Mouse (Mus musculus) right cerebral cortex, postnatal 36 days (tissue): ENCODE measurements around the gene Il16.

ENCODE experiments used
- DNase-seq, 2 experiments: peaks; one replicate each; pipeline ENCODE4 v3.0.0; 2022; ENCODE audit warnings: low spot score in 2 of 2, mixed read lengths in 1 of 2

Gene Il16

DNA sequence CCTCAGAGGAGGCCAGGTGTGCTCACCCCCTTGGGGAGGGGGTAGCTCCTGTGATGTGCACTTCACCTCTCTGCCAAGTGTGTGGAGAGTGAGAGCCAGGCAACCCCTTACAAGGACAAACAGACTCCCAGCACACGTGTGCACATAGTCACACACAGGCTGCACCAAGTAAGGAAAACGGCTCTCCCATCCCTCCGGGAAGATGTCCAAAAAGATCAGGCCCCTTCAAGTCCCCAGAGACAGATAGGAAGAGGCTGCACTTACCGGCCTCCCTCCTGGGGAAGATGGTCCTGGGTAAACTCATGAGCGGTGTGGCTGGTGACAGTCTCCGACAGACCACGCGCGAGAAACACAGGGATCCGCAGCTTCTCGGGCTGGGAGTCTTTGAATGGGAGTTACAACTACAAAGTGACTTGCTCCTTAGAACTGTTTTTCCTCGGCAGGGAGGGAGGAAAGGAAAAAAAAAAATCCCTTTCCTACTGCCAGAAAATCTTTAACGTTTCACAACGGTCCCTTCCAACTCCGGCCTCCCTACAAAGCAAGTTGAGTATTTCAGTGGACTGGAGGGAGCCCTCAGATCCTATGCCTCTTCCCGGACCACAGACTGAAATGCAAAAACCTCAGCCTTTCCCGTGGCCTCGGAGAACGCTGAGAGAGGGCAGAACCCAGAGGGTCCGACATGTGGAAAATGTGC lies at the start of gene Il16:
TSS of gene Il16 (minus strand) at position 314 of the 694 bp plus-strand sequence.
- DNase-seq: no peak

DNA sequence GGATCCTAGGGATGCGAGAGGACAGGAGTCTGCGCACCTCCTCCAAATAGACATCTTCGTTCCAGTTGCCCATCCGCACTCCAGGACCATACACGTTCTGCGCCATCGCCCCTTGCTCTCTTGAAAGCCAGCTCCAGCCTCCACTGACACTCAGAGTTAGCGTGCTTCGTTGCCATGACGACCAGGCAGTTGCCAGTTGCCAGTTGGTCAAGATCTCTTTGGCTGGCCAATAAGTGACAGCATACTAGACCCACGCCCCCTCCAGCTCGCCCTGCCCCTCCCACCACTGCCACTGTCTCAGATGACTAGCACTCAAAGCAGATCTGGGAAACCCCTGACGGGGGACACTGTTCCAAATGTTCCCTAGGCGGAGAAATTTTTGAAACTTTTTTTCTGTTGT lies 49.2 kb upstream of the Il16 start, which contains the start of gene Cfap161:
TSS of gene Cfap161 (minus strand) at position 176 of the 400 bp plus-strand sequence.
- no peak for DNase-seq

DNA sequence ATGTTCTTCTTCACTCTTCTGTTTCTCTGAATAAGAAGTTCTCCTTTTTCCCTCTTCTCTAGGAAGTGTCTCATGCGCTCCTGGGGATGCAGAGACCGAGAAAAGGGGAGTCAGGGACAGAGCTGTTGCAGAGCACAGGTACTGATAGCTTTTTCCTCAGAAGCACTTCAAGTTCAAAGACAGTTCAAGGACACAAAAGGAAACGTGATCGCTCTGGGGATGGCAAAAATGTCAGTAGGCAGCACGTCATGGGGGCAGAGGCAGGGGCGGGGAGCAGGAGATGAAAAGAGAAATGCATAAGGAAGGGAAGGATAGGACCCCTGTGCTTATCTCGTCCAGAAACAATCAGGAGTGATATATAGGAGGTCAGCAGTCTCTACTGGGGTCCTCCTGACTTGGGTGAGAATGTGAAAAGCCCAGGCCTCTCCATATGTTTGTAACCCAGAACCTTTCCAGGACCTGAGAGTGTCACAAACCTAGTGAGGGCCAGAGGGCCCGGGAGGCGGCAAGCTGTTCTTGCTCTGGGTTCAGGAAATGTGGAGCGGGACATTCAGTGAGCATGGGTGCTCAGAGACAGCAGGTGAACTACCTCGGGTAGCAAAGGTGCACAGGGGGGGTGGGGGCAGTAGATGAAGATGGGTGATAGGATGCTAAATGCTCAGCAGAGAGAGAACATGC lies 48.6 kb upstream of the Il16 start:
- DNase-seq: no peak

DNA sequence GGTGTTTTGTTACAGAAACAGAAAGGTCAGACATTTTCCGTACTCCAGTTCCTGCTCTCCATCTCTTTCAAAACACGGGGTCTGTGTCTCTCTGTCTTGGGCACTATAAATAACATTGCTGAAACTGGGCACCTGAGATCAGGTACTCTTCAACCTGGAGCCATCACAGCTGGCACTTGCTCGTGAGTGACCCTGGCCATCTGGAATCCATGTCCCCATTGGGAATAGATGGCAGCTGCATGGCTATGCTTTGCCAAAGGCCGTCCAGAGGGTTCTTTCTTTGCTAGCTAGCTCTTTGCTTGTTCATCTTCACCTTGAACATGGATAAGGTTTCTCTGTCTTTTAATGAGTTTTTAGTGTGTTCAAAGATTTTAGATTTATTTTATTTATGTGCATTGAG lies 35.4 kb upstream of the Il16 start:
- no peak for DNase-seq

DNA sequence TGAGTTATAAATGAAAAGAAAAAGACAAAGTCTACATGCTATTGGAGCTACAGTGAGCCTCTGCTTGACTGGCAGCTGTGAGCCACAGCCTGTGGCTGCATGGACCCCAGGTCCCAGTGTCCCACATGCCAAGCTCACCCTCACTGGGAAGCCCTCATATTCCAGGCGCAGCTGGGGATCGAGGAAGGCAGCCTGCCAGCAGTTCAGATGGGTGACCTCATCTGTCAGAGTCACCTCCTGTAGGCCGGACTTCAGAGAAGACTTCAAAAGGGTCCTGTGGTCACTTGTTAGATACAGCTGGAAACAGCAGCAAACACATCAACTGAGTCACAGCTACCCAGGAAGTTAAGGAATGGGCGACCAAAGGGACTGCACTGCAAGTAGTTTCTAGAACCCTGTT lies 34.5 kb upstream of the Il16 start:
- no peak for DNase-seq

DNA sequence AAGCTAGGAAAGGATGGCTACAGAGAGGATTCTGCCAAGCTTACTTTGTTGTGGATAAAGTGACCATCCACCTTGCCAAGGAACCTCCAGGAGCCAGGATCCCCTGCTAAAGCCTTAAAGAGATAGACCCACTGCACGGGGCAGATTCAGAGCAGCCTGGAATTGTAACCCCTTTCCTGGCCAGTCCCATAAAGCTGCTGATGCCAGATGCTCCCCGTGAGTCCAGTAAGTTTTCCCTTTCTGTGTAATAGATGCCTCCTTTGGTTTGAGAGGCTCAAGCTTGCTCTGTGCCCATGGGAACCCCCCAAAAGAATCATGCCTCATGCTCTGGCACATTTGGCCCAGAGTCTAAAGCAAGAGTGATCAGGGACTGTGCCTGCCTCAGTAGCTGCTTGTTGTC lies 33.5 kb upstream of the Il16 start:
- no peak for DNase-seq

DNA sequence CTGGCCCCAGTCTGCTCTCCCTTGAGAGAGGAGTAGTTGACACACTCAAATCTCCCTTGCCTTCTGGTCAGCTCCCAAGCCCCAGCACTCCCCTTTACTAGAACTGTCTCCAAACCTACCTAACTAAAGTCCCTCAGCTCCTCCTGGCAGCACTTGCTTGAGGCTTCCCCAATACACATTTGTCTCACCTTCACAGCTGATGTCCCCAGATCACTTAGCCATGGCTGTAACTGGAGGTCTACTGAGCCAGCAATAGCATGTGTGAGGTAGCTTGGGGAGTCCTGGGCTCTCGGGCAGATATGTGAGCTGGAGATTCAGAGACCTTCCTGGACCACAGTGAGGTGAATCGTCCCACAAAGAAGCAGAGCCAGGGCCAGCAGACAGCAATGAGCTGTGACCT lies 33.0 kb upstream of the Il16 start:
- DNase-seq: no peak

DNA sequence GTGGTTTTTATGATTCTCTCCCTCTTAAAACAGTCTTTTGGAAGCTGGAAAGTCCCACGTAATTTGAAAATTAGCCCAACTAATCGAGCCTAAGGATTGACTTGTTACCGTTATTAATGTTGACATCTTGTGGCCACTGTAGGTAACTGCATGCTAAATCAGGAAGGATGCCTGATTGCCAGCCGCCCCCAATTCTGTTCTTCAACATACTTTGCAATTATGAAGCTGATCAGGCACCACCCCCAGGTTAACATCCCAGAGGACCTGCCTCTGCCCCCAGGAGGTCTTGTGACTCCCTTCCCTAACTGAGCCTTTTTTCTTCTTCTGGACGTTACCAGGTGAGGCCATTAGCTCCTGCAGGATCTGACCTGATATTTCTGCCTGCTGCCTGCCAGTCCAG lies 29.2 kb upstream of the Il16 start:
- DNase-seq: no peak

DNA sequence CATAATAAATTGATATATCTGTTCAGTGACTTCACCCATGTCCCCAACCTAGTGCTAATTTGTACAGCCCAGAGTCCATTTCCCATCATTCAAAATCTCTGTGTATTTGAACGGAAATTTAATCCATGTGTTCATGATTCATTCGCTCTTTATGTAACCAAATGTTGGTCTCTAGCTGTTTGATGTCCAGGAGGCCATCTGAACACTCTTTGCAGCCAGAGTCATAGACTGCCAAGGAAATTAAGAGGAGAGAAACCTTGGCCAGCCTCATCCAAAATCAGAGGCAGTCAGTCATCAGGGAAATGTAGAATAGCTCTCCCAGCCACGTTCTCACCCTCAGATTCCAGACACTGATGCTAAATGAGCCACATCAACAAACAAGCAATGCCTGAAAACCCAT lies 18.1 kb upstream of the Il16 start:
- DNase-seq: no peak

DNA sequence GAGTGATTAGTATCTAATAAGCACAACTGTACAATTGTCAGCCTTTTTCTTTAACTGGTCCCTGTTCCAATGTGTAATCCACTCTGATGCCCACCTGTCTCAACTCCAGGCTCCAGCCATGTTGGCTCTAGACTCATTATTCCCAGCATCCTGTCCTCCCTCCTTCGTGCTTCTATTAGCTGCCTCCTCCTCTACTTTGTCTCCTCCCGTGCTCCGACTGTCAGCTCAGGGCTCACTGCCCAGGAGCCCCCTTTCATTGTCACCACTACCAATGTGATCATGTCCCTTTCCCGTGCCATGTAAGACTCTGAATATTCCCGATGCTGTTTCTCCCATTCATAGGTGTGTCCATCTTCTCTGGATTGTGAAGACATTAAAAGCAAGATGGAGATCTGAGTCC lies 16.8 kb upstream of the Il16 start:
- no peak for DNase-seq

DNA sequence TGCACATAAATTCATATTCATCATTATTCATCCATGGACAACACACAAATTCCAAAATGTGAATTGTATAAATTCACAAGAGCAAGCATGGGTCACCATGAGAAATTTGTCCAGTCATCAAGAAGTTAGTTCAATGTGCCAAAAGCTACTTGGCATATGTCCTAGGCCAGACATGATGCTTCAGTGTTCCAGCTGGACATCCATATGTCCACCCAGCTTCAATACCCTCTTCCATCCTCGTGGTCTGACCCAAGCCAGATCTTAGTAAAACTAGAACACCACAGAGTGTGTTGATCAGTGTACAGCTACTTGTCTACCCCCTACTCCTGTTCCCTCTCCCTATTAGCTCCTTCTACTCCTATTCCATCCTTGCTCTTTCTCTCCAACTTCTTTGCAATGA lies 5.5 kb upstream of the Il16 start:
- DNase-seq: no peak

DNA sequence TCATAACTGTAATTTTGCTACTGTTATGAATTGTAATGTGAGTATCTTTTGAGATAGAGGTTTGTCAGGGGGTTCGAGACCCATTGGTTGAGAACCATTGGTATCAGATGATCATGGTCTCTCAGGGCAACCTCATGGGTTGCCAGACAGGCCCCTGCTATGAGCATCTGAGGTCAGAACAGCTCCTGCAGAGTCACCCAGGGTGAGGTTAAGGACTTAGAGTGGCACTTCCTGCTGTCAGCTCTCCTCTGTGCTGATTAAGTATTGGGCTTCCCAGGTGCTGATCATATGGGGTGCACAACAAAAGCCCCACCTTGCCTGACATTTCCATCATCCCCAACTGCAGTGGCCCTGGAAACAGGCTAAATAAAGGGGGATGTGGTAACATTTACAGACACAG lies 2.9 kb upstream of the Il16 start:
- no peak for DNase-seq

DNA sequence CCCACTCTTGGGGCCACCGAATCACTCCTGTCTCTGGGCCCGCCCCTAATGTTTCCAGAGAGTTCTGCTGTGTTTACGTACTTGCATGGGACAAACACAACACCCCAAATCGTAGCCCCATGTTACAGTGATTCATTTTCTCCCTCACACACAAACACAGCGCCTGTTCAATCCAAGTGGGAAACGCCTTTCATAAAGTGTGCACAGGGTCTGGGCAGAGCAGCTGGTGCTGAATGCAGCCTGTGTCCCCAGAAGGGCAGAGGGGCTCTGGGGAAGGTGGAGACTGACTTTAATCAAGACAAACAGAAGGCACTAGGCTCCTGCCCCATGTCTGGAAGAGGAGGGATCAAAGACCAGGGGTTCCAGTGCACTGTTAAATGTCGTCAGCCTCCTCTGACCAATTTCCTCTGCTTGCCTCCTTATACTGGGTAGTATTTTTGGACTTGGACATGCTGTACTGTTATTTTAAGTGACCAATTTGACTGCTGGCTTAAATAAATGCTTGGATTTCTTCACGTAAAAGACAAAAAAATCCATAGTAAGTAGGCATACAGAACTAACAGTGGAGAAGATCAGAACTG lies 671 bp upstream of the Il16 start:
- DNase-seq: no peak

DNA sequence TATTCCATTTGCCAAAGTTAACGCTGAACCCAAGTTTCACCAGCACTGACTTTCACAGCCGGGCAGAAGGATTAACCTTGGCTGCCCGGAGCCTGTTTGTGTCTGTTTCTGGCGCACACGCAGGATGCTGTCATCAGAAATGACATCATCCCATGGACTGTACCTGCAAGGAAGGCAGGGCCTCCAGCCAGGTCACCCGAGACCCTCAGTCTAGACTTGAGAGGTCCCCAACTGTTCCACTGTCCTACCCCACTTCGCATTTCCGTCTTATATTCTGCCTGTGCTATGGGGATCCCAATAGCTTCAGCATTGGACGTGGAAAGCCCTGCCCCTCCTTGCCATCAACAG lies 487 bp downstream of the Il16 start:
- no peak for DNase-seq

DNA sequence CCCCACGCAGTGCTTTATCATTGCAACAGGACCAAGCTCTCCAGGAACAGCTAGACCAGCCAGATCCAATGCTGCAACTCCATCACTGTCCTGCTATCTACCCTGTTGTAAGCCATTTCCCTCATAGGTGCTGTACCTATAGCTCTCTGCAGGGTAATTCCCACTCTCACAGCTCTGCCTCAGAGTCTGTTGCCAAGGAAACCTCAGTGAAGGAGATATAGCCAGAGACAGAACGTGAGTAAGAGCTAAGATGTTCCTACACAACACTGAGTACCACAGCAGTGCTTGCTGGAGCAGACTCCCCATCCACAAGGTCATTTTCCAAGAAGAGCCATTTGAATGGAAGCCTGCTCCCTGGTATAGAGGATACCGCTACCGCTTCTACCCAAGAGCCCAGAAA lies 1.3 kb downstream of the Il16 start:
- DNase-seq: no peak

DNA sequence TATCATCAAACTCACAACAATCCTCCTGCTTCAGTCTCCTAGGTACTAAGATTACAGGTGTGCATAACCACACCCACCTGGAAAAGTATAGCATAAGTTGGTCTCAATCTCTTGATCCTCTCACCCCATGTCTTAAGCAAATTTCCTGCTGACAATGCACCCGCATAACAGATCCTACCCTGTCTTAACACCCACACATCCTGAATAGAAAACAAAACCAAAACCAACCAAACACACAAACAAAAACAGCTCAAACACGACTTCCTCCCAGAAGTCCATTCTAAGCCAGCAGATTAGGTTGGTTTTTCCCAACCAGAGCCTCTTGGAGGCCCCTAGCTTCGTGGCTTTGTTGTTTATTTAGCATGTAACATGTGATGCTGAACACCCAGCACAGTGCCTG lies 2.8 kb downstream of the Il16 start:
- no peak for DNase-seq

DNA sequence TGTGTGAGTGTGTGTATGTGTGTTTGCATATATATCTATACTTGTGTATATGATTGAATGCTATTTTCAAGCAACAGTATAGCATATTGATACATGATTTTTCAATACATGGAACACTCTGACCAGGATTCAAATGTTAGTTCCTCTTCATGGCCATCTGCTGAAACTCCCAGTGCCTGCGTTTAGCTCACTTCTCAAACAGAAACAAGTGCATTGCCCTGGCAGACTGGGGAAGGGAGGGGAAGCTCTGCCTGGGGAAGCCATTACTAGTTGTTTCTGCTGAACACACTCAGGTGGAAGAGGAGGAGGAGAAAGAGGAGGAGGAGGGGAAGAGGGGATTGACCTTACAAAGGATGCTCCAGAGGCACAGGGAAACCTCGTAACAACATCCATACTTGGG lies 3.5 kb downstream of the Il16 start:
- no peak for DNase-seq

DNA sequence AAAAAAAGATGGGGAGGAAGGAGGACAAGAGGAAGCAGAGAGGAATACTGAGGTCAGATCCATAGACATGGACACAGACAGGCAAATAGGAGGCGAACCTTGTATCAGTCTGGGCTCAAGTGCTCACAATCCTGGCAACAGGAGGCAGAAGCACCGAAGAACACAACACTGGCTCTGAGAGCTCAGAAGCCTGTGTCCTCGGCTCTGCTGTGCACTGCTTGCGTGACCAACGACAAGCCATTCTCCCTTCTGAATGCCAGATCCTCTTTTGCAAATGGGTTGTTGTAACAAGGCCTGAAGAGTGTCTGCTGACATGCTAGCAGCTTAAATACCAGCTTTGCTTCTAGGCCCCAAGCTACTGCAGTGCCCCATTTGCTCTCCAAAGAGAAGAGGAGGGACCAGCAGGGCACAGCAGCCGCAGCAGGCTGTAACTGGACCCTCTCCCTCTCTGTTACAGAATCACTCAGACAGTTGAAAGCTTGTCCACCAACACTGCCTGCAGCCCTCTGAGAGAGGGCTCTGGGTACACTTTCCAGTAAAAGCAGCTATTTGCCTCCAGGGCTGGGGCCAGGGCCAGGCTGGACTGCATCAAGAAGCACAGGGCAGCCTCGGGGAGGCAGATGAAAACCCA lies 5.7 kb downstream of the Il16 start:
- no peak for DNase-seq

DNA sequence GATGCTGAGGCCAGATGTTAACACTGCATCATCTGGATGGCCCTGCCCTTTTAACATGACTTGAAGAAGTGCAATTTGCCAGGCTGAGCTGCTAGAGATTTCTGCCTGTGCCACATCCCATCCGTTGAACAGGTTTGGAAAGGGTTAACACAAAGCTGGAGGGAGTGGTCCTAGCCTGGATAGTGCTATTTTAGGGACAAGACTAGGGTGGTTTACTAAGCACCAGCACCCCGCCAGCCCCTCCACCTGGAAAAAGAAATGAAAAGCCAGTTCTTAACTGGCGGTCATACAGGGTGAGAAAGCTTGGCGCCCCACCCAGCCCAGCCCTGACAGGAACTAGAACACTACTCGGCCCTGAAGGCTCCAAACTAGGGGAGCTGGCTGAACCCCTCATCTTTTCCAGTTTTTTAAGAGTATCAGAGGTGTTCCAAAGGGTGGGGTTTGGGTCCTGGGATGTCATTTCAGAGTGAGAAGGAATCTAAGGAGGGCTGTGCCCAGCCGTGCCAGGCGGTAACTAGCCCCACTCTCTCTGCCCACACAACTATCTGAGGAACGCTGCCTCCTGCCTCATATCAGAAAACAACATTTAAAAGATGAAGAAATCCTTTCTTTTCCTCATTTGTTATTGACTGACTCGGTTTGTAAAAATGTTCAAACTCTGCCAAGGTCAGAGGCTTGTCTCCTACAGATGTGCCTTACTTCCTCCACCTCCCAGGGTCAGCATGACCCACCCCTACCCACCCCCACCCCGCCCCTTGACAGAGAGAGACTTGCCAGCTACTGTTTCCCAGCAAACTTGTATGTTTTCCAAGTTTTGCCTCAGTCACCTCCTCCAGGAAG lies 6.7 kb downstream of the Il16 start:
- no peak for DNase-seq

DNA sequence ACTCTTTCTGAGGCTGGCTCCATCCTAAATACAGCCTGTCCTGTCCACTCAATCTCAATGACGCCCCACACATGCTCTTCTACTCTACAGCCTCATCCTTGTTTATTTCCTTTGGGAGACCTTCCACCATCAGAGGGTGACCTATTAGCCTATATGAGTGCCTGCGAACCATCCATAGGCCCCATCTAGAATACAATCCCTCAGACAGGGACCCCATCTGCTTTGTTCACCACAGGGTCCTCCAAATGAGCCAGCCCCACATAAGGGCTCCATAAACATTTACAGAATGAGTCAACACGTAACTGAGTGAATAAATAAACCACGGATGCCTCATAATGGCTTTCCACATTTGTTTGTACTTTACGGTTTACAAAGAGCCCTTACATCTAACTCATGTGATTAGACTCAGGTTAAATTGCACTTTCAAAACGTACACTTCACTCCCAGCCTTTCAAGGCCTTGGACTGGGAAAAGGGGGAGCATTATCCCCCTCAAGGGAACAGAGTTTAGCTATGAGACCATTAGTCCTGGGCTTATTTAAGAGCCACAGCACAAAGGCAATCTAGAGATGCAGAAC lies 7.5 kb downstream of the Il16 start:
- DNase-seq: no peak

DNA sequence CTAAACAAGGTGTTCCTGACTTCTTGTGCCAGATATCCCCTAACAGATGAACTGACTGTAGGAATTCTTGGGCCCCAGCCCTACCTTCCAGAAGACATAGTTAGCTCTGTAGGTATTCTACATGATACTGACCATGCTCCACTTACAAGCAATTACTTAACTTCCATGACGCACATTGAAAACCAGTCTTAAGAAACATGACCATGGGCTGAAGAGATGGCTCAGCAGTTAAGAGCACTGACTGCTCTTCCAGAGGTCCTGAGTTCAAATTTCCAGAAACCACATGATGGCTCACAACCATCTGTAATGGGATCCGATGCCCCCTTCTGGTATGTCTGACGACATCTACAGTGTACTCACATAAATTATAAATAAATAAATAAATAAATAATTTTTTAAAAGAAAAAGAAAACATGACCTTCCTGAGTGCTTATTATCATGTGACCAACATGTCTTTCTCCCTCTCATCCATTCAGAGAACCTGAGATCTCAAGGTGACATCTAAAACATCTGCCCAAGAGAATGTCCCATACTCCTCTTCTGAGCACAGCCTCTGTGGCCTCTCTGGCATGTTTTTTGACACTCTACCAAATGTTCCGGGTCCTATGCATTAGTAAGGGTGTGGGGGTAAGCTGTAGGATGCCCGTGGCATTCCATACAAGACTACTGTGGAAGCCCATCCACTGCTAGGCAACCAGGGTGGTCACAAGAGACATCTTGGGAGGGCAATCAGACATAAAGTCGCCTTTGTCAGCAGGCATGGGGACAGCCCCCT lies 9.0 kb downstream of the Il16 start:
- no peak for DNase-seq
